Mouse (Mus musculus): Measurements from ENCODE around the gene Nptn. TPM values are rescaled to one million over a fixed set of nuclear protein-coding genes. Genes with fewer than 3 reads are reported as not detected.

The Nptn gene
- polyA plus RNA-seq, 1 experiment from 2014 or later = 113 TPM

- Histone ChIP-seq H3K9ac (ENCODE audit: low read depth, low read length) (peak overlapping the region; percentile 52), H3K27ac (ENCODE audit: low read depth, low read length) (peak overlapping the region; percentile 98; the same call in 1 of the 2 replicates), H3K4me2 (peak overlapping the region; percentile 51), H3K27me3 (replicated peaks; ENCODE audit: control insufficient read depth, insufficient read depth, low read length) (no peaks in the 10 kb centered on the region), H3K4me1 (replicated peaks; ENCODE audit: control insufficient read depth, insufficient read depth, low read length) (peaks cover 48% of the 10 kb centered on the region), H3K4me3 (ENCODE audit: low read depth, low read length) (no peak overlapping the region), H3K36me3 (ENCODE audit: control insufficient read depth, insufficient read depth, low read length) (peaks cover 9% of the 10 kb centered on the region; the same call in 1 of the 2 replicates), H3K9me3 (ENCODE audit: control insufficient read depth, low read length) (no peaks in the 10 kb centered on the region)
- no peak for DNase-seq (ENCODE audit: low spot score)
- WGBS = 42% methylated on average over 2 of the region's 2 CpGs
- ATAC-seq (replicated peaks; ENCODE audit: low FRiP score) = no peak
These were observed 74.4 kb downstream of the Nptn start for GRCm38 (mm10) chr9:58656396-58656795.

GRCm38 (mm10) chr9:58656824-58657223, 74.8 kb downstream of the Nptn start:
- DNase-seq (ENCODE audit: low spot score) (no peak), ATAC-seq (replicated peaks; ENCODE audit: low FRiP score) (no peak)
- H3K9me3 ChIP-seq (ENCODE audit: control insufficient read depth, low read length) = no peaks in the 10 kb centered on the region
- H3K4me3 ChIP-seq (ENCODE audit: low read depth, low read length) = peak overlapping the region; percentile 8; the same call in 1 of the 2 replicates
- 79% methylated on average over 2 of the region's 2 CpGs for WGBS
- peak overlapping the region; percentile 51 for H3K4me2 ChIP-seq
- peaks cover 49% of the 10 kb centered on the region for H3K4me1 ChIP-seq (replicated peaks; ENCODE audit: control insufficient read depth, insufficient read depth, low read length)
- H3K9ac ChIP-seq (ENCODE audit: low read depth, low read length) = peak overlapping the region; percentile 52
- H3K36me3 ChIP-seq (ENCODE audit: control insufficient read depth, insufficient read depth, low read length) = peaks cover 11% of the 10 kb centered on the region
- no peaks in the 10 kb centered on the region for H3K27me3 ChIP-seq (replicated peaks; ENCODE audit: control insufficient read depth, insufficient read depth, low read length)
- H3K27ac ChIP-seq (ENCODE audit: low read depth, low read length) = peak overlapping the region; percentile 98

GRCm38 (mm10) chr9:58657735-58658512, 75.9 kb downstream of the Nptn start:
- Histone ChIP-seq H3K4me1 (replicated peaks; ENCODE audit: control insufficient read depth, insufficient read depth, low read length) (peaks cover 60% of the 10 kb centered on the region), H3K9me3 (ENCODE audit: control insufficient read depth, low read length) (no peaks in the 10 kb centered on the region), H3K36me3 (ENCODE audit: control insufficient read depth, insufficient read depth, low read length) (peaks cover 16% of the 10 kb centered on the region), H3K9ac (ENCODE audit: low read depth, low read length) (peak overlapping the region; percentile 52), H3K27ac (ENCODE audit: low read depth, low read length) (peak overlapping the region; percentile 98), H3K4me2 (peak overlapping the region; percentile 51), H3K4me3 (ENCODE audit: low read depth, low read length) (no peak overlapping the region), H3K27me3 (replicated peaks; ENCODE audit: control insufficient read depth, insufficient read depth, low read length) (no peaks in the 10 kb centered on the region)
- ATAC-seq (replicated peaks; ENCODE audit: low FRiP score) (peak; percentile 89), DNase-seq (ENCODE audit: low spot score) (peak; percentile 32)
- WGBS = 36% methylated on average over 5 of the region's 5 CpGs

- Histone ChIP-seq H3K36me3 (ENCODE audit: control insufficient read depth, insufficient read depth, low read length) (peaks cover 16% of the 10 kb centered on the region), H3K9me3 (ENCODE audit: control insufficient read depth, low read length) (no peaks in the 10 kb centered on the region), H3K27me3 (replicated peaks; ENCODE audit: control insufficient read depth, insufficient read depth, low read length) (no peaks in the 10 kb centered on the region), H3K27ac (ENCODE audit: low read depth, low read length) (peak overlapping the region; percentile 98), H3K4me1 (replicated peaks; ENCODE audit: control insufficient read depth, insufficient read depth, low read length) (peaks cover 64% of the 10 kb centered on the region), H3K4me3 (ENCODE audit: low read depth, low read length) (no peak overlapping the region), H3K9ac (ENCODE audit: low read depth, low read length) (peak overlapping the region; percentile 47), H3K4me2 (no peak overlapping the region)
- ATAC-seq (replicated peaks; ENCODE audit: low FRiP score) (no peak), DNase-seq (ENCODE audit: low spot score) (peak; percentile 31)
- WGBS = 56% methylated on average over 4 of the region's 4 CpGs
These were observed 76.7 kb downstream of the Nptn start for GRCm38 (mm10) chr9:58658596-58659309.

- no peak for DNase-seq (ENCODE audit: low spot score)
- peaks cover 18% of the 10 kb centered on the region for H3K36me3 ChIP-seq (ENCODE audit: control insufficient read depth, insufficient read depth, low read length)
These were observed 77.3 kb downstream of the Nptn start for GRCm38 (mm10) chr9:58659331-58659730.

GRCm38 (mm10) chr9:58659989-58660388, 77.9 kb downstream of the Nptn start:
- peak; percentile 49 for DNase-seq (ENCODE audit: low spot score)
- H3K4me1 ChIP-seq (replicated peaks; ENCODE audit: control insufficient read depth, insufficient read depth, low read length) = peaks cover 58% of the 10 kb centered on the region
- H3K4me3 ChIP-seq (ENCODE audit: low read depth, low read length) = no peak overlapping the region
- peak overlapping the region; percentile 64 for H3K9ac ChIP-seq (ENCODE audit: low read depth, low read length)
- peak overlapping the region; percentile 98 for H3K27ac ChIP-seq (ENCODE audit: low read depth, low read length)
- no peaks in the 10 kb centered on the region for H3K9me3 ChIP-seq (ENCODE audit: control insufficient read depth, low read length)
- 57% methylated on average over 9 of the region's 9 CpGs for WGBS
- peak overlapping the region; percentile 27; the same call in 1 of the 2 replicates for H3K4me2 ChIP-seq
- ATAC-seq (replicated peaks; ENCODE audit: low FRiP score) = peak; percentile 81
- peaks cover 18% of the 10 kb centered on the region for H3K36me3 ChIP-seq (ENCODE audit: control insufficient read depth, insufficient read depth, low read length)
- H3K27me3 ChIP-seq (replicated peaks; ENCODE audit: control insufficient read depth, insufficient read depth, low read length) = no peaks in the 10 kb centered on the region

More at GRCm38 (mm10) chr9:58659331-58659730, 77.3 kb downstream of the Nptn start:
- Histone ChIP-seq H3K27me3 (replicated peaks; ENCODE audit: control insufficient read depth, insufficient read depth, low read length) (no peaks in the 10 kb centered on the region), H3K4me1 (replicated peaks; ENCODE audit: control insufficient read depth, insufficient read depth, low read length) (peaks cover 64% of the 10 kb centered on the region), H3K27ac (ENCODE audit: low read depth, low read length) (peak overlapping the region; percentile 98), H3K9ac (ENCODE audit: low read depth, low read length) (peak overlapping the region; percentile 64; the same call in 1 of the 2 replicates), H3K4me3 (ENCODE audit: low read depth, low read length) (no peak overlapping the region), H3K9me3 (ENCODE audit: control insufficient read depth, low read length) (no peaks in the 10 kb centered on the region), H3K4me2 (no peak overlapping the region)
- 72% methylated on average over 3 of the region's 3 CpGs for WGBS
- ATAC-seq (replicated peaks; ENCODE audit: low FRiP score) = no peak

GRCm38 (mm10) chr9:58660673-58661072, 78.6 kb downstream of the Nptn start:
- H3K4me3 ChIP-seq (ENCODE audit: low read depth, low read length) = no peak overlapping the region
- peaks cover 18% of the 10 kb centered on the region for H3K36me3 ChIP-seq (ENCODE audit: control insufficient read depth, insufficient read depth, low read length)
- H3K9me3 ChIP-seq (ENCODE audit: control insufficient read depth, low read length) = no peaks in the 10 kb centered on the region
- ATAC-seq (replicated peaks; ENCODE audit: low FRiP score) (no peak), DNase-seq (ENCODE audit: low spot score) (peak; percentile 24)
- no peak overlapping the region for H3K4me2 ChIP-seq
- H3K27me3 ChIP-seq (replicated peaks; ENCODE audit: control insufficient read depth, insufficient read depth, low read length) = no peaks in the 10 kb centered on the region
- H3K27ac ChIP-seq (ENCODE audit: low read depth, low read length) = peak overlapping the region; percentile 79
- WGBS = 87% methylated on average over 3 of the region's 3 CpGs
- peaks cover 56% of the 10 kb centered on the region for H3K4me1 ChIP-seq (replicated peaks; ENCODE audit: control insufficient read depth, insufficient read depth, low read length)
- peak overlapping the region; percentile 43; the same call in 1 of the 2 replicates for H3K9ac ChIP-seq (ENCODE audit: low read depth, low read length)

GRCm38 (mm10) chr9:58662007-58662406, 80.0 kb downstream of the Nptn start:
- no peak overlapping the region for H3K4me3 ChIP-seq (ENCODE audit: low read depth, low read length)
- H3K4me2 ChIP-seq = no peak overlapping the region
- H3K9ac ChIP-seq (ENCODE audit: low read depth, low read length) = no peak overlapping the region
- H3K27ac ChIP-seq (ENCODE audit: low read depth, low read length) = peak overlapping the region; percentile 79
- 85% methylated on average over 4 of the region's 4 CpGs for WGBS
- peaks cover 50% of the 10 kb centered on the region for H3K4me1 ChIP-seq (replicated peaks; ENCODE audit: control insufficient read depth, insufficient read depth, low read length)
- DNase-seq (ENCODE audit: low spot score) = peak; percentile 29
- no peaks in the 10 kb centered on the region for H3K9me3 ChIP-seq (ENCODE audit: control insufficient read depth, low read length)
- no peaks in the 10 kb centered on the region for H3K27me3 ChIP-seq (replicated peaks; ENCODE audit: control insufficient read depth, insufficient read depth, low read length)
- ATAC-seq (replicated peaks; ENCODE audit: low FRiP score) = no peak
- H3K36me3 ChIP-seq (ENCODE audit: control insufficient read depth, insufficient read depth, low read length) = peaks cover 16% of the 10 kb centered on the region
